Mouse (Mus musculus) cortical plate, adult 2 months (tissue): ENCODE data around the gene Slc37a4.

Experiments
- CTCF ChIP-seq: fragments of 200-500 bp; IDR thresholded peaks from 2 replicates; pipeline ENCODE4 v1.5.1; 2011; ENCODE audit warnings: mild to moderate bottlenecking, control low read depth, low read length; ENCODE audit not compliant: insufficient read depth; ENCODE audit errors: extremely low read depth
- POLR2A ChIP-seq: fragments of 200-500 bp; IDR thresholded peaks from 2 replicates; pipeline ENCODE4 v1.6.1; 2011; ENCODE audit warnings: mild to moderate bottlenecking, low read length, control low read depth; ENCODE audit not compliant: insufficient read depth; ENCODE audit errors: extremely low read depth

DNA sequence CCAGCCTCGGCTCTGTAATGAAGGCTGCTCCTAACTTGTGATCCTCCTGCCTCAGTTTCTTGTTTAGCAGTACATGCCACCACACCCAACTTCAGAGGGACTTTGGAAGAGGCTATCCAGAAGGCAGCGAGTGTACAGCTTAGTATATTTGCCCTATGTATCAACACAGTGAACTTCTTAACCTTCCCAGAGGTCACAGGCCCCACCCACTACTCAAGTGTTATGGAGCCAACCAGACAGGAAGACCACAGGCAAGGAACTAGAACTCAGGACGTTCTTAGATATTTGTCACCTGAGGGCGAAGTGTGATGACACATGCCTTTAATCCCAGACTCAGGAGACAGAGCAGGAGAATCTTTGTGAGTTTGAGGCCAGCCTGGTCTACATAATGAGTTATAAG is 49.0 kb upstream of the Slc37a4 start:
- TF ChIP-seq POLR2A: no peak
- TF ChIP-seq CTCF: no peak
